Mouse (Mus musculus) ovary, postnatal 36 days (tissue): Measurements from ENCODE around the gene Optc.

Experiments
- DNase-seq: peaks from one replicate; pipeline ENCODE4 v3.0.0; 2022; ENCODE audit warnings: low spot score, mixed read lengths

The Optc gene

DNA sequence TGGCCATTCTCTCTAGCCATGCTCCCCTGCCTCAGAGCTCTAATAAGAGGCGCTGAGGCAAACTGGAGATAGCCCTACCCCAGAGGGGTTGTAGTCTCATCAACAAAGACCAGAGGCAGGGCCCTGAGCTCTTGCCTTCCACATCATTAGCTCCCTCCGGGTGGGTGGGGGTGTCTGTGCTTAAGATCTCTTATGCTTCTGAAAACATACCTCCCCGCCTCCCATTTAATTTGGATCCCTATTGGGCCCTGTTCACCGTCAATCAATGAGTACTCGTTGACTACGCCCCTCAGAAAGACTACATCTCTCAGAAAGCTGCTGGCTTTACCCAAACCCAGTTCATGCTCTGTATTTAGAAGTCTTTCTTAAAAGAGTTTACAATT, 10.3 kb upstream of the Optc start:
- DNase-seq: no peak

GRCm38 (mm10) chr1:133917456-133918087, 9.8 kb upstream of the Optc start:
- DNase-seq: peak; percentile 60

- peak; percentile 77 for DNase-seq
These were observed 8.0 kb upstream of the Optc start for GRCm38 (mm10) chr1:133915723-133916355.

GRCm38 (mm10) chr1:133915115-133915514, 7.3 kb upstream of the Optc start:
- DNase-seq: no peak

DNA sequence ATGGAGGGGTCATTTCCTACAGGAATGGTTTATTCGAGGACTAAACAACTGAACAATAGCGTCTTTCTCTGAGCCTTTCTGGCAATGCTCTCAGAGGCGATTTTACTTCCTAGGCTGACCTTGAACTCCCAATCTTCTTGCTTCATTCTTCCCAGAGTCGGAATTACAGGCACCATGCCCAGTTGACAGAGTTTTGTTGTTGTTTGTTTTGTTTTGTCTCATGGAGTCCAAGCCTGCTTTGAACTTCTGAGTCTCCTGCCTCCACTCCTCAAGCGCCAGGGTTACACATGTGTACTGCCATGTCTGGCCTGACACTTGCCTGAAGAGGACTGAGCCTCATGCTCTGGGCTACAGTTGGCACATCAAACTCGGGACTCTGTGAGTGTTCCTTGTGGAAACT, 5.2 kb upstream of the Optc start:
- no peak for DNase-seq

DNA sequence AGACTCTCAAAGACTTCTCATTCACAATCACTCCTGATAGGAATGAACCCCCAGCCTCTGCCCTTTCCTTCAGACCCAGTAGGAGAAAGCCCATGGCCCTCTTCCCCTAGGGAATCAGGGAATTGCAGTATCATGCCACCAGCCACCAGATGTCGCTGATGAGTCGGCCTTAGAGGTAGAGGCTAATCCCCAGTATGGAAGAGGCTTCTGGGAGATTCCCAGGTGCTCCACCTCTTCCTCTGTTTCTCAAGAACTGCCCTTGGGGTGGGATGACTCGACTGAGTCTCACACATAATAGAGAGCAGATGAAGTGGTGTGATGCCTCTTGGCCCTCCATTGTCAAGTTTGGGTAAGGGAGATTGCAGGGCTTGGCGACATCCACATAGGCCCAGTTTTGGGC, 3.7 kb upstream of the Optc start:
- peak; percentile 64 for DNase-seq

GRCm38 (mm10) chr1:133911008-133911407, 3.2 kb upstream of the Optc start:
- DNase-seq: no peak

GRCm38 (mm10) chr1:133910108-133910507, 2.3 kb upstream of the Optc start:
- DNase-seq: no peak

DNA sequence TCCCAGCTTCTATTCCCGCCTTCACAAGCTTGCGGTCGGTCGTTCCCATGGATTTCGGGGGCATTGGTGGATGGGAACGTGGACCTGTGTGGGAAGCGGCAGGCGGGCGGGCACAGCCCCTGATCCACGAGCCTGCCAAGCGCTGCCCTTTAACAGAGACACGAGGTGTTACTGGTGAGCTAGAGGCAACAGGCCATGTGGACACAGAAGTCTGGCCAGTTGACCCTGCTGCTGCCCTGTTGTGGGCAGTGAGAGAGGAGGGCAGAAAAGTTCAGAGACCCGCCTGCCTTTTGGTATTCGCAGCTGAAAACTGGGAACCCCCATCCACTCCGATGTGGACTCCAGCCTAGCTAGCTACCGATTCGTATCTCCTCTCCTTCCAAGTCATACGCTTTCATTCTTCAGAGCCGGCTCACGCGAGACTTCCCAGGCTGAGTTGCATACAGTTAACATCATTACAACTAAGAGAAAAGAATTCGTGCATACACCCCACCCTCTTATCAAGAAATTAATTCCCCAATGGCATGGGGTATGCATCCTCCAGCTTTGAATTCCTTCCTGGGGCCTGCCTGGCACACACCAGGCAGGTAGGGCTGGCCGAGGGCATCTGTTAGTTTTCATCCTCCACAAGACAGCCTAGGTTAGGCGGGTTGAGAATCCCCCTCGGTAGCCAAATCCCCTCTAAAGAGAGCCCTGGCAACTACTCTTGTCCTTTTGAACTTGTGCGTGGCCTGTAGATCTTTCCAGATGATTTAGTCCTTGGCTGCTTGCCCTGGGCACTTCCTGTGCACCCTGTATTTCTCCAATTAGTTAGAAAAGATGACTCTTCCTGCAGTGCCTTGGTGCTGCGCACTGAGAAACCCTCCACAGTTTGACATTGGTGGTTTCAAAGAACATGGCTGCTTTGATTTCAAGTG, 1.1 kb upstream of the Optc start:
- DNase-seq: no peak

GRCm38 (mm10) chr1:133906420-133906819, 1.4 kb downstream of the Optc start:
- no peak for DNase-seq

DNA sequence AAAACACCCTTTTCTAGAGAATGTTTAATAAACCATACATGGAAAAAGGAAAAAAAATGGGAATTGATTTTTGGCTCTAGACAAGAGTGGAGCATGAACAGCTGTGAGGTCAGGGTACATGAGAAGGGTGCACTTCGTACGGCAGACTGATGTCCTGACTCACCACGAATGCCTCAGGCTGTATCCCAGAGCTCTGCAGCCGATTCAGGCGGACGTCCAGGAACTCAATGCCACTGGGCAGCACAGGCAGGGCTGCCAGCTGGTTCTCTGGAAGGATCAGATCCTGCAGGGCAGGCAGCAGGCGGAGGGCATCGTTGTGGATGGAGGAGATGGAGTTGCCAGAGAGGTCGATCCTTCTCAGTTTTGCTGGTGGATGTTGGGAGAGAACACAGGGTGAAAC, 7.0 kb downstream of the Optc start:
- DNase-seq: no peak

DNA sequence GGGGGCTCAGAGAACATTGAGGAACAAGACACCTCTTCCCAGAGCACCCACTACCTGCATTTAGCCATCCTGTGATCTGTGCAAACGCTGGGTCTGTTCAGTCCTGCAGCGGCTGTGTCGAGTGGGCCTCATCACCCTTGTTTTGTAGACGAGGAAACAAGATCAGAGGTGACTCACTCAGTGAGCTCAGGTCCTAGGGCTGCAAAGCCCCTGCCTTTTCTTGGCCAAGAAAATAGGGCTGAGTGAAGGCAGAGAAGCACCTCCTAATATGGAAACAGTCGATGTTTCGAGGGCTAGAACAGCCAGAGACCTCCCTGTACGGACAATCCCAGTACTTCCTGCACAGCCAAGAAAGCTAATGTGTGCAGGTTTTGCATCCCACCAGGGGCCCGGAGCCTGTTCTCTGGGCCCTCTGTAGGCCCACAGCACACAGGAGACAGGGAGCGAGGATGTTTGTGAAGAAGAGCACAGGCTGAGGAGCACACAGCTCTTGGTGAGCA, 8.7 kb downstream of the Optc start:
- no peak for DNase-seq

DNA sequence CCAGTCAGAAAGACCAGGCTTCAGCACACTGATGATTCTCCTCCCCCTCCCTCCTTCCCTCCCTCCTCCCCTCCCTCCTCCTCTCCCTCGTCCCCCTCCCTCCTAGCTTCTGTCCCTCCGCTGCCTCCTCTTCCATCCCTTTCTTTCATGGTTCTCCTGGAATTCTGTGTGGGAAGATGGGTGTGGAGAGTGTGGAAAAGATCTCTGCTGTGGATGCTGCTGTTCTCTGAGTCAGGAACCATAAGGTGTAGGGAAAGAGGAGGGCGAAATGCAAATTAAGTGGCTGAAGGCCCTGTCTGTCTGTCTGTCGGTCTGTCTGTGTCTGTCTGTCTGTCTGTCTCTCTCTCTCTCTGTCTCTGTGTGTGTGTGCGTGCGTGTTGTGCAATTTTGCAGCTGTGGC, 10.5 kb downstream of the Optc start:
- no peak for DNase-seq

GRCm38 (mm10) chr1:133891489-133891888, 16.3 kb downstream of the Optc start:
- peak; percentile 57 for DNase-seq

DNA sequence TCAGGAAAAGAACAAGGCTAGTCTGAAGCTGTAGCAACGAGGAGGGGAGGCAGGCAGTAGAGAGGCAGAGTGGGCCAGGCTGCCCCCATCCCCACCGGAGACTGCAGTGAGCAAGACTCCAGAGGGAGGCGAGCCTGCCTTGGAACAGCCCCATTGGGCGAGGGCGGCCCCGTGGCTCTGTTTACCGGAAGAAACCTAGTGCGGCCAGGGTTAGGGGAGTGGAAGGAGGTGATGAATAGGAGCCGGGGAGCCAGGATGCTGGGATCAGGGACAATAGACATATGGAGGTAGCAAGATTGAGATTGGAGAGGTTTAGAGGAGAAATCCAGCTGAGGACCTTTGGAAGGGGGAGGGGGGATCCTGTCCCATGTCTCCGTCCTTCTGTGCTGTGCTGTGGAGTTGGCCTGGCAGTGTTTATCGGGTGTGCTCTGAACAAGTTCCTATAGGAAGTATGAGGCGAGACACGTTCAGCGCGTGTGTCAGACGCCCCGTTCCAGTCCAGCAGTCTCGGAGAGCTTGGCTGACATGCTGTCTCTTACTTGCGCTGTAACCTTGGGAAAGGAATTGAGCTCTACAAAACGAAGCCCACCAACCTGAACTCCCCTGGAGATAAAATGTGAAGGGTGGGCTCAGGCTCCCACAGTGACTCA, 17.7 kb downstream of the Optc start:
- DNase-seq: no peak

- no peak for DNase-seq
These were observed 20.1 kb downstream of the Optc start for GRCm38 (mm10) chr1:133887538-133888250.

- no peak for DNase-seq
These were observed 20.8 kb downstream of the Optc start for GRCm38 (mm10) chr1:133887044-133887443.

DNA sequence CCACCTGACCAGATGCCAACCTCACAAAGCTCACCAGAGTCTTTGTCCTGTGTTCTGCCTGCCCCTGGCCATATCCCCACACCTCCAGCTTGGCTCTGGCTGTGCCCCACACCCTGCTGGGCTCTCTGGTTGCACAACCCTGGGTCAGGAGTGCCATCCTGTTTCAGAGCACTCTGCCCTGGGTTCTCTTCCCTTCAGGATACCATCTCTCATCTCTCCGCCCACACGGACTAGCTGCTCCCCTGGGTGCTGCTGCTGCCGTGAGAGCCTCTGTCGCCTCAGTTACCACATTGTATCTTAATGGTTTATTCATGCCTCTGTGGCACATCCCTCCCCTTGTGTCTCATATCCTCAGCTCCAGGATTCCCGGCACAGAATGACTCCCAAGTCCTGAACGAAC, 21.4 kb downstream of the Optc start:
- no peak for DNase-seq

DNA sequence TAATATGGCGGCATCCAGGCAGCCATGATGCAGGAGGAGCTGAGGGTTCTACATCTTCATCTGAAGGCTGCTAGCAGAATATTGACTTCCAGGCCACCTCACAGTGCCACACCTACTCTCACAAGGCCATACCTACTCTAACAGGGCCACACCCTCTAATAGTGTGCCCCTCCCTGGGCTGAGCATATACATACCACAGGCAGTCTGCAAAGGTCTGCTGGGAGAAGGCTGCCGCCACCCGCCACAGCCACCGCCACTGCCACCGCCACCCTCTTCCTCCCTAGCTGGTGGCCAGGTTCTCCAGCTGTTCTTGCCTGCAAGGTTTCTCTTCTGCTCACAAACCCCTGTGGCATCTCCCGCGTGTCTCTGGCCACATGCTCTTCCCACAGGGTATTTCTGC, 22.0 kb downstream of the Optc start:
- no peak for DNase-seq

- no peak for DNase-seq
These were observed 23.1 kb downstream of the Optc start for GRCm38 (mm10) chr1:133884746-133885145.

DNA sequence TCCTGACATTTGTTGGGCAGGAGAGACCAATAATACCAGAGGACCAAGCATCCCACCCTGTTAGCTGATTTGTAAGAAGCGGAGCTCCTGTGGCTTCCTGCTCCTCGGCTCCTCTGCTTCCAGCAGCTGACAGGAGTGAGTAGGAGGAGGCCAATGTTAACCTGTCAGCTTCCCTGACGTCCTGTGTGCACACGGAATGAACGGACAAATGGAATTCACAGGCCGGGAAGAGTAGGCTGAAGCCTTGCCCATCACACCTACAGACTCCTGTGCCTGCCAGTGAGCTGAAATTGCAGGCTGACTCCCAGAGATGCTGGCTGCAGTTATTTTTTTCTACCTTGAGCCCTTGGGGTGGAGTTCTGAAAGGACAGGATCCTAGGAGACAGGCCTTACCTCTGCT, 23.7 kb downstream of the Optc start:
- DNase-seq: no peak
